Mouse (Mus musculus) megakaryocyte, embryonic 14.5 days (primary cell): Measurements from ENCODE around the gene Ace.

ENCODE experiments used
- FLI1 ChIP-seq: IDR thresholded peaks from 2 replicates; pipeline ENCODE4 v1.6.1; 2012; ENCODE audit warnings: low read length, inconsistent platforms, mixed read lengths
- GATA1 ChIP-seq: IDR thresholded peaks from 3 replicates; pipeline ENCODE4 v1.6.1; 2012; ENCODE audit warnings: mixed read lengths, low read length, inconsistent platforms, borderline replicate concordance

DNA sequence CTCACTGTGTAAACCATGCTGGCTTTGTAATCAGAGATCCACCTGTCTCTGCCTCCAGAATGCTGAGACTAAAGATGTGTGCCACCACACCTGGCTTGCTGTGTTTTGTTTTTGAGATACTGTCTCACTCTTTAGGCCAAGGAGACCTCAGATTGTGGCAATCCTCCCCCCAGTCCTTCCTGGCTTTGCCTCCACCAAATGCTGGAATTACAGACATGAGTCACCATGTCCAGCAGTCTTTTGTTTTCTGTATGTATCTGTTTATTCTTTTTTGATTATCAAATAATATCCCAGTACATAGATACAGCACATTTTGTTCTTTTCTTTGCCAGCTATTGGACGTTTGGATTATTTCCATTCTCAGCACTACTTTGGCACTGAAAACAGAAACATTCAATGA lies 9.2 kb upstream of the Ace start:
- TF ChIP-seq GATA1: no peak
- no peak for TF ChIP-seq FLI1
